Mouse (Mus musculus): ENCODE measurements at regions not wholly inside any gene's neighbourhood (a gene's known extent, or its start where the extent isn't known, plus 50 kb on each side); places are given as distances from the start of the nearest gene placed in this dataset.
A peak's percentile ranks its signal among the peaks of the same experiment; 100 is the strongest.

DNA sequence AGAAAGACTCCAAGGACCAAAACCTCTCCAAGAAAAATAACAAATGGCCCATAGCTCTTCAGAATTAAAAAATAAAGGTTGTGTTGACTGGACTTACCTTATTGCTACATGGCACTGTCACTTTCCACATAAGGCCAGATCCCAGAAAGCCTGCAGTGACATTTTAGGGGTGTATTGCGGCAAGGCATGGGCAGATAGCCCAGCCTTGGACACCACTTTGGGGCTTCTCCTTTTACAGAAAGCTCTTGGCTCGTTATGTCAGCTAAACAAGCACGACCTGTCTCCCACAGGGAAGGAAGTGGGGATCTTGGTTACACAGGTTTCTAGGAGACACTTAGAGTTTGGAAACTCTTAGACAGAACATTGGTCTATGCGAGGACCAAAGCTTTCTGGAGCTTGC is 241.3 kb upstream of the Stt3b start:
- 70% methylated on average over 4 of the region's 4 CpGs for WGBS
- no peaks in the 10 kb centered on the region for H3K9me3 ChIP-seq (replicated peaks)
- peaks cover 17% of the 10 kb centered on the region for H3K4me1 ChIP-seq
- H3K4me2 ChIP-seq (replicated peaks) = no peak overlapping the region
- H3K36me3 ChIP-seq = no peaks in the 10 kb centered on the region
- ATAC-seq (ENCODE audit: insufficient number of reproducible peaks, low FRiP score, low TSS enrichment, low read depth) = no peak
- H3K27ac ChIP-seq (replicated peaks) = no peak overlapping the region
- H3K27me3 ChIP-seq = no peaks in the 10 kb centered on the region
- H3K9ac ChIP-seq = no peak overlapping the region
- H3K4me3 ChIP-seq (replicated peaks) = no peak overlapping the region

DNA sequence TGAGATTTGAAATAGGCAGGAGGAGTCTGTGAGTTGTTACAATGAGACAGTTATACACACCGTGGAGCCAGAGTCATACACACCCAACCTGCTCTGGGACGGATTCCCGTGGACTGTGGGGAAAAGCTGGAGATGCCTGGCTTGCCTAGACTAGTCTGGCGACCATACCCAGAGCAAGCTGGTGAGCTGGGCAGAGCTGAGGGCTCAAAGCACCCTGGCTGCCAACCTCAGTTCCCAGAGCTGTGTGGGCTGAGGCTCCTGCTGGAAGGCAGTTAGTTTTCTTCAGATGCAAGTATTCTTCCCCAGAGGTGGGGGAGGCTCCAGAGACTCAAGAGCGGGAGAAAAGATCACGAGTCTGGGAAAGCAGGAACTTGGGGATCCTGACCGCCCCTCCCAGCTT is 247.9 kb upstream of the Stt3b start:
- H3K36me3 ChIP-seq = no peaks in the 10 kb centered on the region
- H3K9ac ChIP-seq = no peak overlapping the region
- H3K4me1 ChIP-seq = peaks cover 15% of the 10 kb centered on the region
- H3K4me3 ChIP-seq (replicated peaks) = no peak overlapping the region
- H3K4me2 ChIP-seq (replicated peaks) = no peak overlapping the region
- ATAC-seq (ENCODE audit: insufficient number of reproducible peaks, low FRiP score, low TSS enrichment, low read depth) = no peak
- WGBS = 72% methylated on average over 7 of the region's 7 CpGs
- H3K27me3 ChIP-seq = no peaks in the 10 kb centered on the region
- H3K27ac ChIP-seq (replicated peaks) = no peak overlapping the region
- 0 out of 2 replicates have a peak, but pooled peaks cover 3% of the 10 kb centered on the region for H3K9me3 ChIP-seq (replicated peaks)

DNA sequence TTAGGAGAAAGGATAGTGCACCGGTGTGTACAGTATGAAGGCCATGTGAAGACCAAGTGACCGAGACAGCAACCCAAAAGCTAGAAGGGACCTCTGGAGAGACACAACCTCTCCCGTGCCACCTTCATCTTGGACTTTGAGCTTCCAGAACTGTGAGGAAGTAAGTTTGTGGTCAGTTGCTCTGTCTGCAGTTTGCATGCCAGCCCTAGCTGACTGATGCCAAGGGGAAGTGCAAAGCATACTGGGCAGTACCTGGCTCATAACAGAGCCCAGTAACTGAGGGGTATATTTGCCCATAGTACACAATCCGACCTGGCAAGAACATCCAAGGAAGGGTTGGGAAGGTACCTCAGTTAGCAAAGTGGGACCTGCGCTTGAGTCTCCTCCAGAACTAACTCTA is 249.3 kb upstream of the Stt3b start:
- no peak overlapping the region for H3K4me3 ChIP-seq (replicated peaks)
- 96% methylated on average over 5 of the region's 5 CpGs for WGBS
- ATAC-seq (ENCODE audit: insufficient number of reproducible peaks, low FRiP score, low TSS enrichment, low read depth) = no peak
- H3K9ac ChIP-seq = no peak overlapping the region
- H3K27ac ChIP-seq (replicated peaks) = no peak overlapping the region
- H3K9me3 ChIP-seq (replicated peaks) = 0 out of 2 replicates have a peak, but pooled peaks cover 3% of the 10 kb centered on the region
- H3K4me2 ChIP-seq (replicated peaks) = no peak overlapping the region
- H3K4me1 ChIP-seq = peaks cover 16% of the 10 kb centered on the region
- H3K36me3 ChIP-seq = no peaks in the 10 kb centered on the region
- no peaks in the 10 kb centered on the region for H3K27me3 ChIP-seq

DNA sequence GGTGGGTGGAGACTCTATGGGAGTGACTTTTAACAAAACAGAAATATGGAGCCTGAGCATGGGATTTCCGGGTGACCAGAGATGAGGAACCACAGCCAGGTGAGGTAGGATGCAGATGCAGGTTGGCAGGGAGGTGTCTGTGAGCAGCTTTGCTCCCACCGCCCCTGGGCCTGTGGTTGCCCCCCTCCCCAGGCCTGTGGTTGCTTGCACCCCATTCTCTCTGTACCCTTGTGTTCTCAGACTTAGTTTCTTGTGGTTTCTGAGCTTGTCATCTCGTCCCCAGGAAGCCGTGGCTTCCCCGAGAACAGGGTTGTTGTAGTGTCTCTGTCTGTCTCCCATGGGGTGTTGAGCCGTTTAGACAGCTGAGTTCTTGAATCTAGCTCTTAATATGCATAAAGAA is 251.0 kb upstream of the Stt3b start:
- Histone ChIP-seq H3K4me2 (replicated peaks) (no peak overlapping the region), H3K9ac (no peak overlapping the region), H3K27me3 (no peaks in the 10 kb centered on the region), H3K27ac (replicated peaks) (no peak overlapping the region), H3K4me3 (replicated peaks) (no peak overlapping the region), H3K4me1 (peaks cover 16% of the 10 kb centered on the region), H3K9me3 (replicated peaks) (0 out of 2 replicates have a peak, but pooled peaks cover 3% of the 10 kb centered on the region), H3K36me3 (no peaks in the 10 kb centered on the region)
- 71% methylated on average over 6 of the region's 6 CpGs for WGBS
- no peak for ATAC-seq (ENCODE audit: insufficient number of reproducible peaks, low FRiP score, low TSS enrichment, low read depth)

DNA sequence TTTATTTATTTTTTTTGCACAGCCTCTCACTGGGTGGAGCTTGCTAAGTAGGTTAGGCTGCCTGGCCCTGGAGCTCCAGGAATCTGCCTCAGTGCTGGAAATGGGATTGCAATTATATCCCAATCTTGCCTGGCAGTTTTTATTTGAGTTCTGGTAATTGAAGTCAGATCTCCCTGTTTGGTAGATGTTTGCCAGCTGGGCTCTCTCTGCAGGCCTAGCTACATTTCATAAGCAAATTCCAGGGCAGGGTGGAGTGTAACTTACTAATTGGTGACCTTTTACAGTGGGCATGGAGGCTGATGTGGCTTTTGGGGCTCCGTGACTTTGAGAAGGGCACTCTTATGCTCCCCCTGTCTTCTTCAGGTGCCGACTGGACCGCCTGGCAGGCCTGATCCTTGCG is 252.6 kb upstream of the Stt3b start:
- 0 out of 2 replicates have a peak, but pooled peaks have one; percentile 5 for ATAC-seq (ENCODE audit: insufficient number of reproducible peaks, low FRiP score, low TSS enrichment, low read depth)
- H3K27ac ChIP-seq (replicated peaks) = peak overlapping the region; percentile 31
- H3K4me1 ChIP-seq = peaks cover 20% of the 10 kb centered on the region

GRCm38 (mm10) chr9:115564366-115564765 is 254.1 kb upstream of the Stt3b start:
- no peaks in the 10 kb centered on the region for H3K36me3 ChIP-seq
- peaks cover 20% of the 10 kb centered on the region for H3K4me1 ChIP-seq
- no peak overlapping the region for H3K9ac ChIP-seq
- no peaks in the 10 kb centered on the region for H3K27me3 ChIP-seq
- H3K4me2 ChIP-seq (replicated peaks) = no peak overlapping the region
- no peak overlapping the region for H3K27ac ChIP-seq (replicated peaks)
- H3K4me3 ChIP-seq (replicated peaks) = no peak overlapping the region
- H3K9me3 ChIP-seq (replicated peaks) = 0 out of 2 replicates have a peak, but pooled peaks cover 3% of the 10 kb centered on the region
- 61% methylated on average over 1 of the region's 1 CpGs for WGBS
- no peak for ATAC-seq (ENCODE audit: insufficient number of reproducible peaks, low FRiP score, low TSS enrichment, low read depth)

More for the DNA sequence above, 252.6 kb upstream of the Stt3b start:
- H3K36me3 ChIP-seq = no peaks in the 10 kb centered on the region
- peak overlapping the region; percentile 15; the same call in 1 of the 2 replicates for H3K4me2 ChIP-seq (replicated peaks)
- H3K9me3 ChIP-seq (replicated peaks) = 0 out of 2 replicates have a peak, but pooled peaks cover 3% of the 10 kb centered on the region
- H3K4me3 ChIP-seq (replicated peaks) = no peak overlapping the region
- H3K9ac ChIP-seq = no peak overlapping the region
- H3K27me3 ChIP-seq = no peaks in the 10 kb centered on the region
- 20% methylated on average over 4 of the region's 4 CpGs for WGBS

DNA sequence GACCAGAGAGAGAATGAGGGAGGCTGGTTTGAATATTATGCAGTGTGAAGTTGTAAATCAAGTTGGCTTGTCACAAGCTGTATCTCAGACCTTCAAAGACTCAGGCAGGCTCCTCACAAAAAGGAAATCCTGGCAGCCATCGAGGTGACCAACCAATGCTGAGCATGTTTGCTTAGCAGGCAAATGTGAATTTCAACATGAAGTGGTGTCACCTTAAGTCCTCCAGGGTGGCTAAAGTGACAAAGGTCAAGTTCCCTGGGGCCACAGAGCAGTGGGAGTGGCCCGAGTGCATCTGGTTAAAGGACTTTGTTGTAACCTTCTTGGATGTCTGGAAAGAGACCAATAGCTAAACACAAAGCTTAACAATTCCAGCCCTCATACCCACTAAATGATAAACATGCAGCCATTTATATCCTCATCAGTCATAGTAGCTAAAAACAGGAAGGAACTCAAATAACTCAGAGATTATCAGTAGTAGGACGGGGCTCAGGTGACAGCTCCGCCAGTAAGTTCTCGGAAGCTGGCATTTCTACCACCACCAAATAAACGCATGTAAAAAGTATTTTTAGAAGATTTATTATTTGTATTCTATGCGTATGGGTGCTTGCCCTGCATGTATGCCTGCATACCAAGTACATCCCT is 258.6 kb upstream of the Stt3b start:
- no peak for ATAC-seq (ENCODE audit: insufficient number of reproducible peaks, low FRiP score, low TSS enrichment, low read depth)
- WGBS = 72% methylated on average over 7 of the region's 7 CpGs
- H3K4me2 ChIP-seq (replicated peaks) = no peak overlapping the region
- H3K4me3 ChIP-seq (replicated peaks) = no peak overlapping the region
- H3K9ac ChIP-seq = no peak overlapping the region
- no peaks in the 10 kb centered on the region for H3K36me3 ChIP-seq
- H3K9me3 ChIP-seq (replicated peaks) = no peaks in the 10 kb centered on the region
- no peak overlapping the region for H3K27ac ChIP-seq (replicated peaks)
- H3K4me1 ChIP-seq = peaks cover 4% of the 10 kb centered on the region; the same call in 1 of the 2 replicates
- H3K27me3 ChIP-seq = no peaks in the 10 kb centered on the region

DNA sequence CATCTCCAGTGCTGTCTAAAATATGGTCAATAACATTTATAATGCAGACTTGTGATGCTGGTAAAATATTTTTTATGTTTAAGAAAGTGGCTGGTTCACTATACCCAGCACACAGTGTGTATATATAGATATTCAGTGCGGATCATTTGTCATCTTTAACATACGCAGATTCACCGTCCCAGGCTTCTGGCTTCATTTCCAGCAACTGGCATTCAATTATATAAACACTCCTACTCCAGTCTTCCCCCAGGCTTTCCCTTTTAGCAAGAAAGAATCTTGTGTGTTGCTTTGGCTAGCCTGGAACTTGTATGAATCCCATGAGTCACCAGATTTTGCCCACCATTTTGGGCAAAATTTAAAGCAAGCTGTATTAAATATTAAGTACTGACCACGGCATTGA is 260.8 kb upstream of the Stt3b start:
- 70% methylated on average over 4 of the region's 4 CpGs for WGBS
- Histone ChIP-seq H3K27me3 (no peaks in the 10 kb centered on the region), H3K4me3 (replicated peaks) (no peak overlapping the region), H3K27ac (replicated peaks) (no peak overlapping the region), H3K36me3 (no peaks in the 10 kb centered on the region), H3K4me2 (replicated peaks) (no peak overlapping the region), H3K4me1 (peaks cover 4% of the 10 kb centered on the region; the same call in 1 of the 2 replicates), H3K9ac (no peak overlapping the region), H3K9me3 (replicated peaks) (no peaks in the 10 kb centered on the region)
- no peak for ATAC-seq (ENCODE audit: insufficient number of reproducible peaks, low FRiP score, low TSS enrichment, low read depth)

DNA sequence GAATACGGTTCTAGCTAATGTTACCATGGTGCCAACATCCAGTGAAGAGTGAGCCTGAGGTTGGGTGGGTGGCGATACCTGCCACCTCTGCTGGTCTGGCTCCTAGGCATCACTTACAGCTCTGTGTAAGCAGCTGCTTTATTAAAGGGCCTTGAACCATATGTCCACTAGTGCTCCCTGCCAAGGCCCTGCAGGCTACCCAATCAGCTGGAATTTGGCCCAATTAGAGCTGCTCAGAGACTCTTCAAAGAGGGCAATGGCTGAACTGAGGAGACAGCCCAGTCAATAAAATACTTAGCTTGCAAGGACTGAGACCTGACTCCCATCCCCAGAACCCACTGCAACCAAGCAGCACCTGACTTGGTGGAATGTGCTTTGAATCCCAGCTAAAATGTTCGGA is 270.9 kb upstream of the Stt3b start:
- Histone ChIP-seq H3K4me3 (replicated peaks) (no peak overlapping the region), H3K4me1 (no peaks in the 10 kb centered on the region), H3K27ac (replicated peaks) (no peak overlapping the region), H3K36me3 (no peaks in the 10 kb centered on the region), H3K27me3 (no peaks in the 10 kb centered on the region), H3K9ac (no peak overlapping the region), H3K9me3 (replicated peaks) (no peaks in the 10 kb centered on the region), H3K4me2 (replicated peaks) (no peak overlapping the region)
- 79% methylated on average over 3 of the region's 3 CpGs for WGBS
- ATAC-seq (ENCODE audit: insufficient number of reproducible peaks, low FRiP score, low TSS enrichment, low read depth) = no peak

GRCm38 (mm10) chr9:115583548-115583947 is 273.3 kb upstream of the Stt3b start:
- Histone ChIP-seq H3K4me1 (no peaks in the 10 kb centered on the region), H3K27me3 (no peaks in the 10 kb centered on the region), H3K9me3 (replicated peaks) (no peaks in the 10 kb centered on the region), H3K4me3 (replicated peaks) (no peak overlapping the region), H3K27ac (replicated peaks) (no peak overlapping the region), H3K9ac (no peak overlapping the region), H3K4me2 (replicated peaks) (no peak overlapping the region), H3K36me3 (no peaks in the 10 kb centered on the region)
- 82% methylated on average over 11 of the region's 11 CpGs for WGBS
- no peak for ATAC-seq (ENCODE audit: insufficient number of reproducible peaks, low FRiP score, low TSS enrichment, low read depth)

GRCm38 (mm10) chr9:115584874-115585273 is 274.7 kb upstream of the Stt3b start:
- 87% methylated on average over 7 of the region's 7 CpGs for WGBS
- Histone ChIP-seq H3K4me3 (replicated peaks) (no peak overlapping the region), H3K36me3 (no peaks in the 10 kb centered on the region), H3K27me3 (no peaks in the 10 kb centered on the region), H3K9ac (no peak overlapping the region), H3K9me3 (replicated peaks) (no peaks in the 10 kb centered on the region), H3K4me1 (no peaks in the 10 kb centered on the region), H3K4me2 (replicated peaks) (no peak overlapping the region), H3K27ac (replicated peaks) (no peak overlapping the region)
- ATAC-seq (ENCODE audit: insufficient number of reproducible peaks, low FRiP score, low TSS enrichment, low read depth) = no peak

DNA sequence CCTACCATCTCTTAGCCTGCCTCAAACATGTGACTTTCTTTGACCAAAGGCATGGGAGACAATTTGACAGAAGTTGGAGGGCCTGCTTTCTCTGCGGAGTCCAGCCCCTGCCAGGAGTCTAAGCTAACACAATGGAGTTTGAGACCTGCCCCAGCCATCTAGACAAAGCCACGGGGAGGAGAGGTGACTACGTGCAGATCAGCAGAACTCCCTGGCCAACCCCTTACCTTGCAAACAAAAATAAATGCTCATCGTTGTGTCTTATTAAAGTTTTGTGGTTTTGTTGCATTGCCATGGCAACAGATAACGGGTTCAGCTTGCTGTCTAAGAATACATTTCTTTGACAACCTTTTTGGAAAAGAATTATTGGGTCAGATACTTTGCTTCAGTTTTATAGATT is 282.2 kb upstream of the Stt3b start:
- WGBS = 64% methylated on average over 5 of the region's 5 CpGs

More for the DNA sequence above, 282.2 kb upstream of the Stt3b start:
- H3K4me3 ChIP-seq (replicated peaks) = no peak overlapping the region
- no peaks in the 10 kb centered on the region for H3K27me3 ChIP-seq
- no peaks in the 10 kb centered on the region for H3K9me3 ChIP-seq (replicated peaks)
- H3K4me2 ChIP-seq (replicated peaks) = no peak overlapping the region
- no peaks in the 10 kb centered on the region for H3K36me3 ChIP-seq
- H3K27ac ChIP-seq (replicated peaks) = no peak overlapping the region
- H3K4me1 ChIP-seq = no peaks in the 10 kb centered on the region
- H3K9ac ChIP-seq = no peak overlapping the region
- no peak for ATAC-seq (ENCODE audit: insufficient number of reproducible peaks, low FRiP score, low TSS enrichment, low read depth)

Data from embryonic facial prominence, embryonic 15.5 days (tissue).